Mouse (Mus musculus) frontal cortex, adult 2 months (tissue): ENCODE measurements at regions not wholly inside any gene's neighbourhood (a gene's known extent, or its start where the extent isn't known, plus 50 kb on each side); places are given as distances from the start of the nearest gene placed in this dataset.

Experiments
- DNase-seq, 2 experiments: peaks; one replicate each; pipeline ENCODE4 v3.0.0; 2022; ENCODE audit warnings: low spot score in 1 of 2; ENCODE audit errors: extremely low spot score in 1 of 2

- DNase-seq, result no peak
These were observed 234.9 kb downstream of the Rybp start for GRCm38 (mm10) chr6:100052406-100052805.

DNA sequence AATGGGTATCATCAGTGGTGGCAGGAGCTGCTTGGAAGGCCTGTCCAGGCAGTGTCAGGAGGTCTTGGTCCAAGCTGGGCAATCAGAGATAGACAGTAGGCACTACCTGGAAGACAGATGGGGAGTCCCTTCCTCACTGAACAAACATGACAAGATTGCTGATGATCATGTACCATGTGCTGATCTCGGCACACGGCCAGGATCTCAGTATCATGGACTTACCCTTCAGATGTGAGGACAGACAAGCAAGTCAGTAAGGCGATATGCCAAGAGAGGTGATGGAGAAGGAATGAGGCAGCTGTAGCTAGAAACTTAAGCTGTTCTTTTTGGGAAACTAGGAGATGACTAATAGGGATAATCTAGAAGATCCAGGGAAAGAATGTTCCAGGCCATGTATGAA lies 238.2 kb downstream of the Rybp start:
- DNase-seq, result no peak

GRCm38 (mm10) chr6:100046186-100046990 lies 240.9 kb downstream of the Rybp start:
- no peak for DNase-seq

DNA sequence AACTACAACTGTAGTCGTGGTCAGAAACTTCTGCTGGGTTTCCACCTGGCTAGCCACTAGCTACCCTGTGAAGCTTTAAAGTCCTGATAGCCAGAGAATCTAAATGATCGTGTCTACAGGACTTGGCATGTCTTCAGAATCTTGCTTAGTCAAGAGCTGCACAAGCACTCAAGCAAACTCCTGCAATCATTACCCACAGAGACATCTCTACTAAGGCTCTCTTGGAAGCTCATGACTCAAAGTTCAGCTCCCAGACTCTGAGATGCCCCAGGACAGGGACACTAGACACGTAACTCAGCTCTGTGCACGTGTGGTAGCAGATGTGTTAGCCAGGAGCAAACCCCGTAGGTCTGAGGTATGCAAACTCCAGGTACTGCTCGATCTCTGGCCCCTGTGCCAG lies 242.2 kb downstream of the Rybp start:
- DNase-seq, result no peak

DNA sequence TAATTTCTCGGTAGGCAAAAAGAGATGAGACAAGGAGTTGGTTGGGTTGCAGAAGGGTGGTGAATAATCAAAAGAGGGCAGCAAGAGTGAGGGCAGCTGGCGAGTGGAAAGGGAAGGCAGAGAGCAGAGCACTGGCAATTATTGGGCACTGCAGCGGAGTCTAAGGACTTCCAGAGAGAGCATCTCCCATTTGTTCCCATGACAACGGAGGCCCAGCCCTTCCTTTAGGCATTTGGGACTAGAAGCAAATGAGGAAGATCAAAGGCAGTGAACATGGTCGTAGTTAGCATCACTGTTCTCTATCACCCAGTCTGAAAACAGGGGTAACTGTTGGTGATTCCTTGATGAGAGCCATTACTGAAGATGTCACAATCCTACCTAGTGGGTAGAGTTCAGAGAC lies 246.1 kb downstream of the Rybp start:
- DNase-seq, result no peak

- DNase-seq, result no peak
These were observed 246.8 kb downstream of the Rybp start for GRCm38 (mm10) chr6:100040459-100040984.

- peak; percentile 32 to 66 for DNase-seq
These were observed 254.6 kb downstream of the Rybp start for GRCm38 (mm10) chr6:100032701-100033100.

DNA sequence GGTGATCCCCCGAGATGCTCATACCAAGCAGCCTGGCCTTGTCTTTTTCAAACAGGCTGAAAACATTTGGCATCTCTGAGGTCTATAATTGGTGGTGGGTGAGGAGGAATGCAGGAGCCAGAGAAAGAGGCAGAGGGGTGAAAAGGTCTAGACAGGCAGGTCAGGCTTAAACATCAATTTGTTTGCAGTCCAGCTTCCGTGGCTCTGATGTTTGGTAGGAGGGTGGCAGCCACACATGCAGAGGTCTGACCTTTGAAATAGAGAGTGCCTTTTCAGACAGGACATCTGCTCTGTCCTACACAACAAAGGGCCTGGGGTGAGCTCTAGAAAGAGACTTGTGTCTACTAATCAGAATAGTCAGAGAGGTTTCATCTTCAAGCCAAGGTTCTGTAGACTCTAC lies 256.8 kb downstream of the Rybp start:
- DNase-seq, result no peak

GRCm38 (mm10) chr6:100030010-100030409 lies 257.3 kb downstream of the Rybp start:
- no peak for DNase-seq

DNA sequence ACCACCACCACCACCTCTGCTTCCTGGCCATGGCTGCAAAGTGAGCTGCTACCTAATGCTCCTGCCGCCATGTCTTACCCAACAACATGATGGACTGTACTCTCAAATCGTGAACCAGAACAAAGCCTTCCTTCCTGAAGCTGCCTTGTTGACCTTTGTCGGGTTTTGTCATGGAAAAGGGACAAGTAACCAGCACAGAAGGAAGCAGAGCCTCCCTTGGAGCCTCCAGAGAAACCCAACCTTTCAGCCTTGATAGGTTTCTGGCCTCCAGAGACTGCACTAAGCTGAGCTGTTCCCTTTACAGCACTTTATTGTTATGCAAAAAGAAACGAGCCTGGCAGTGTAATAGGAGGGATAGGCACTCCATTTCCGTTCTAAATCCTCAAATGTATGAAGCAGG lies 259.8 kb downstream of the Rybp start:
- DNase-seq, result no peak

DNA sequence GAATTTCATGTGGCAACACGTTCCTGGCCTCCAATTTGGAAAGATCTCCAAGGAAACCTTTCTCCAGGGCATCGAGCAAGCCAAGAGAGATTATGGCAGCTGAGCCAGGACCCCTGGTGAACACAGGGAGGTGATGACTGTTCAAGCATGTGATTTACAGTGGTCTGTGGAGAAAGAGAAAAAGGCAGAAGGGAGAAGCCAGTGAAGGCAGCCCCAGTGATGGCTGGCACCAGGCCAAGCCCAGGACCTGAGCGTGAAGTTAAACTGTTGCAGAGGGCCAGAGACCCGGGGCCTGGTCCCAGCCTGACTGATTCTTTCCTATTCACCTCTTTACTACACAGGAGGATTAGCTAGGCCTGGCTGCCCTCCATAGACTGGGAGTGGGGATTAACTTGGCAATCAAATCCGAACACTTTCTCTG lies 261.7 kb downstream of the Rybp start:
- DNase-seq, result no peak

DNA sequence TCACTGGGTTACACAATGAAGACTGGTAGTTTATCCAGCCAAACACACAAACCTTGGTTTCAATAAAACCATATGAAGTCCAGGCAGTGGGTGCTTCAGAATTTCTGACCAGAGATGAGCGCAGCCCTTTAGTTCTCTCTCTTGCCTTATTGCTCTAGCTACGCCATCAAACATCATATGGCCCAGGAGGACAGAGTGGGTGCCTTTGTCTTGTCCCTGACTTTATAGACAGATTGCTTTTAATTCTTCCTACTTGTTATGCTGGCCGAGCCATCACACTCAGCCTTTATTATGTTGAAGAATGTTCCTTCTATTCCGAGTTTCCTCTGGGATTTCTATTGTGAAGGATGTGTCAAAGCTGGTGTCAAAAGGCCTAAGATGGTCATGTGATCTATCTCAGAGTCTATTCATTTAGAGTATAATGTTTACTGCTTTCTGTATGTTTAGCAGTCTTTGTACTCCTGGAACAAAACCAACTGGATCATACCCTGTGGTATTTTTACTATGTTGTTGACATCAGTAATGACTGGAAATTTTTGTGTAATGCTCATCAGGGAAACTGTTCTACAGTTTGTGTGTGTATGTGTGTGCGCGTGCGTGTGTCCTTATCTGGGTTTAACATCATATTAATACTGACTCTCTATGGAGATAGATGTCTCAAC lies 263.7 kb downstream of the Rybp start:
- DNase-seq, result no peak

DNA sequence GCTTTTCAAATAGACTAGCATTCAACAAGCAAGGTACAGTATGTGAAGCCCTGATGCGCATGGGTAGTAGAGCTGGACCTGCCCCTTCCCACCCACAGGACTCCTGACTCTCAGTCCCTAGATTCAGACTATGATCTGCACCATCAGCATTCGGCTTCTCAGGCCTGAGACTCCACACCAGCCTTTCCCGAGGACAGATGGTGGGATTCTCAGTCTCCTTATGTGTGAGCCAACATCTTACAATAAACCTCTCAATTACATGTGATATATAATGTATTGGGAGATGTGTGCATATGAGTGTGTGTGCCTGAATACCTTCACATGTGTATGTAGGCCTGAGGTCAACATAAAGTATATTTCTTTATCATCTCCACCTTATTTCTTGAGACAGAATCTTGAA lies 268.3 kb downstream of the Rybp start:
- no peak for DNase-seq

DNA sequence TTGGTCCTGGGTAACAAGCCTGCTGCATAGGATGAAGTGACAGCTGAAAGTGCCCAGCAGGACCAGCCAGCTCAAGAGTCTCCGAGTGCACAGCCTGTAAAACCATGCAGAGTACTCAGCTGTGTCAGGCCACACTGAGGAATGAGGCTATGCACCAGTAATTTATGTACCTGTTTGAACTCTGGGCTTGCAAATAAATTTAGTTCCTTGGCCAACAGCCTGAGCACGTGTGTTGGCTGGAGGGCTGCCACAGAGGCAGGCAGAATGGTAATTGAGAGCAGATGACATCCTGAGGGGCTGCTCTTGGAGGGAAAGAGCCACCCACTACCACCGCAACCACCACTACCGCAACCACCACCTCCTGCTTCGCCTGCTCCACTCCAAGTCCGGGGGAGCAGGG lies 273.3 kb downstream of the Rybp start:
- DNase-seq, result no peak

- peak in 1 of 2 experiments; percentile 34 for DNase-seq
These were observed 275.7 kb downstream of the Rybp start for GRCm38 (mm10) chr6:100011520-100012062.

- DNase-seq, result no peak
These were observed 276.3 kb downstream of the Rybp start for GRCm38 (mm10) chr6:100010954-100011481.

- no peak for DNase-seq
These were observed 273.6 kb upstream of the Prok2 start for GRCm38 (mm10) chr6:99999711-100000365.

DNA sequence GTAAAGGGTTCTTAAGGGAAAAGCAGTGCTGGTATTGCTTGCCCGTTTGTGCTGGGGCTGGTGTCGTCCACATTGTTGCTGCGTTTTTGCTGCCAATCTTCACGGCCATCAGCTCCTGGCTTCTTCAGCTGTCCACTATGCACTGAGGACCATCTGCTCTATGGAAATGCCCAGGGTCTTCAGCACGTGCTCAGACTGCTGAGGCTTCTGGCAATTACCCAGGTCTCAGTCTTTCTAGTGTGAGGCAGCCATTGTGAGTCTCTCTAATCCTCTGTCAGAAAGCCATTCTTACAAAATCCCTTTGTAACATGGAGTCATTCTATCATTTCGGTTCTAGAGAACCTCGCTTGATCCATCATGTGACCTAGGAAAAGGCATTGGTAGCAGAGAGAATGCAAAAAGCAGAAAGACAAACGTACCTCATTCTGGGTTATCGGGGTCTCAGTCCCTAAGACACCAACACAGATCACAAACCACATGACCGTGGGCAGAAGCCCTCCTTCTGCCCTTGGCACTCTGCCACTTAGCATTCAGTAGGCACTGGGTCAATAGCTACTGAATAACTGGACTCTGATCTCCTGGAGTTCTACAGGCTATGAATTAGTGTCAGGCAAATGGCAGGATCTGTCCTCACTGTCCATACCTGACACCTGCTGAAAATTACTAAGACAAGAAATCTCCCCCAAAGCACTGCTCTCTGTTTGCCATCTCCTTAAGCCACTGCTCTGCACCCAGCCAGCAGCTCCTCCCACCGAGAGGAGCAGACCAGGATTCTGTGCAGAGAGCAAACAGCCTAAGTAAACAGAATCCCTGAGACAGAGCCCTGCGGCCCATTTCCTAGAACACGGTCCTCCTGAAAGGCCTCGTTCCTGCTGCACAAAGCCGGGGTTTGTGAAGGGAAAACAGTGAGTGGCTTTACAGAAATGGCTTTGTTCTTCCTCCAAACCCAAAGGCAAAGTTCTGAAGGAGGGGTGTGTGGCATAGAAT lies 270.1 kb upstream of the Prok2 start:
- peak in 1 of 2 experiments; percentile 9 for DNase-seq

- DNase-seq, result no peak
These were observed 267.8 kb upstream of the Prok2 start for GRCm38 (mm10) chr6:99994026-99994425.

DNA sequence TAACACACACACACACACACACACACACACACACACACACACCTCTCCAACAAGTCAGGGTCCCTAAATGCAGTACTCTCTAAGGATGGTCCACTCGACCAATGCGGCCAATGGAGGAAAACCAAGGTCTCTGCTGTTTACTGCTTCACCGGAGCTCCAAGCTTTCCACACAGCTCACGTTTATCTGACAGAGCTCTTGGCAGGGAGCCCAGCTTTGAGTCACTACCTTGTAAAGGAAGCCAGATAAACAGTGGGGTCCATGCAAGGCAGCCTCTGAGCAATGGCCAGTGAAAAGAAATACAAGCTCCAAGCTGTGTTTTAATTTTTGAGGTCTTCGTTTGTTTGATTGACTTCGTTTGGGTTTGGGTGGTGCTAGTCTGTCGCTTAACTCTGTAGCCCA lies 264.9 kb upstream of the Prok2 start:
- peak; percentile 19 to 60 for DNase-seq
